Mouse (Mus musculus) megakaryocyte, embryonic 14.5 days (primary cell): Measurements from ENCODE around the gene 2900026A02Rik.

Experiments used
- FLI1 ChIP-seq: IDR thresholded peaks from 2 replicates; pipeline ENCODE4 v1.6.1; 2012; ENCODE audit warnings: low read length, inconsistent platforms, mixed read lengths
- GATA1 ChIP-seq: IDR thresholded peaks from 3 replicates; pipeline ENCODE4 v1.6.1; 2012; ENCODE audit warnings: mixed read lengths, low read length, inconsistent platforms, borderline replicate concordance

DNA sequence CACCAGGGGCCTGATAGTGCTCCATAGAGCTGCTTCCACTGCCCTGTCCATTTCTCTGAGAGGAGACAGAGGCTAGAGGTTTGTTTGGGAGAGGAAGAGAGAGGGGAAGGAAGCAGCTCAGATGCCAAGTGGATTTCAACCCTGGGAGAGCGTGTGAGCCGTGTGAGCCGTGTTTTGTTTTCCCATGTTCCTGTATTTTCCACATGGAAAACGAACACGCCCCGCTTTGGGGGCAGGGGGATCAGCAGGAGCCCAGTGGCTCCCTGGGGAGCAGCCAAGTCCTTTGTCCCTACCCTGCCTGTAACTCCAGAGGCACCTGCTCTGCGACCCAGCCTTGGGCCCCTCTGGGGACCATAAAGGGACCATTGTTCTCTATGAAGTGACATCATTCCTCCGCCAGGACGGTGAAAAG lies 88.0 kb downstream of the 2900026A02Rik start:
- TF ChIP-seq FLI1: no peak
- no peak for TF ChIP-seq GATA1
